ENCODE assay signal across 21 mouse cellular contexts in the genomic region with DNA sequence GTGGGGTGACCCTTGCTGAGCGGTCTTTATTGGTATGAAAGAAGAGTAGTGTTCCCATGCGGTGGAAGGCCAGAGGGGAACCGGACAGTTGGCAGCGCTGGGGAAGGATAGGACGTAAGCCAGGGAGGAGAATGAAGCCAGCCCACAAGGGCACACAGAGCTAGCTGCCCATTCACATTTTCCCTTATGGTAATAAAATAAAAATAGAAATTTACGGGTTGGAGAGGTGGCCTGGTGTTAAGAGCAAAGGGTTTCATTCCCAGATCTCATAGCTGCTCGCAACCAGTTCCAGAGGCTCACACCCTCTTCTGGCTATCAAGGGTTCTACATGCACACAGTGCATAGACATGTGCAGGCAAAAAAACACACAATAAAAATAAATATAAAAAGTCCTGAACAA. TPM values are rescaled to one million over a fixed set of nuclear protein-coding genes. Genes with fewer than 3 reads are reported as not detected.
DNase-seq lines count a peak whose midpoint lies in the region; ATAC-seq and TF ChIP-seq lines count a peak whose summit lies in the region.
"Had no signal": no experiment of that assay in that cellular context is flagged by ENCODE, and none has a peak within 500 bp of the region (broad histone marks: within the 10 kb centered on the region; RNA-seq: fewer than 3 reads in every experiment).

No protein-coding gene starts in this region.

- no peaks in the 10 kb centered on the region for H3K27me3 ChIP-seq in forebrain, postnatal 0 days (ENCODE audit: insufficient read depth, low read length)
- H3K27me3 ChIP-seq in forebrain, embryonic 12.5 days, result no peaks in the 10 kb centered on the region
- no peaks in the 10 kb centered on the region for H3K27me3 ChIP-seq in heart, postnatal 0 days (ENCODE audit: control insufficient read depth, insufficient read depth, low read length)
- no peaks in the 10 kb centered on the region for H3K27me3 ChIP-seq in CH12.LX (replicated peaks)
- H3K27me3 ChIP-seq: lung, embryonic 15.5 days; neural tube, embryonic 12.5 days; Patski had no signal

- intact Hi-C loops in heart, postnatal 25 days (cut with DNase I), result no loop called here

- no peak for DNase-seq in forebrain, postnatal 0 days
- DNase-seq in heart, postnatal 0 days (ENCODE audit: low spot score), result no peak
- DNase-seq in heart, postnatal 25 days (ENCODE audit: low spot score), result no peak
- DNase-seq in CH12.LX (ENCODE audit: extremely low read depth), result no peak
- DNase-seq in cerebellum, adult 9-10 months, result peak; percentile 69
- DNase-seq in lung, postnatal 10 days, result no peak
- DNase-seq in urinary bladder, postnatal 25 days (ENCODE audit: low spot score), result no peak
- DNase-seq: kidney, postnatal 25 days; lung, postnatal 4 days; midbrain, embryonic 14.5 days; right cerebral cortex, postnatal 14 days; thymus, postnatal 36 days had no signal

- no peak overlapping the region for H3K4me2 ChIP-seq in forebrain, postnatal 0 days (ENCODE audit: low read depth)
- no peak overlapping the region for H3K4me2 ChIP-seq in forebrain, embryonic 12.5 days
- no peak overlapping the region for H3K4me2 ChIP-seq in heart, postnatal 0 days (ENCODE audit: low read depth, low read length)
- H3K4me2 ChIP-seq in CH12.LX (ENCODE audit: insufficient read depth, low read depth, poor library complexity, severe bottlenecking), result no peak overlapping the region
- H3K4me2 ChIP-seq: heart, embryonic 13.5 days; lung, embryonic 15.5 days; neural tube, embryonic 12.5 days had no signal

- no peak for TF ChIP-seq POLR2A in CH12.LX (IDR thresholded peaks at IDR 0.05; ENCODE audit: low read depth, low read length)

- 87% methylated on average over 7 of the region's 7 CpGs for WGBS in forebrain, postnatal 0 days
- WGBS in forebrain, embryonic 12.5 days, result 88% methylated on average over 7 of the region's 7 CpGs
- WGBS in heart, postnatal 0 days, result 59% methylated on average over 7 of the region's 7 CpGs

- no peaks in the 10 kb centered on the region for H3K4me1 ChIP-seq in forebrain, postnatal 0 days (ENCODE audit: insufficient read depth)
- H3K4me1 ChIP-seq in forebrain, embryonic 12.5 days, result no peaks in the 10 kb centered on the region
- H3K4me1 ChIP-seq in heart, postnatal 0 days (ENCODE audit: control insufficient read depth, insufficient read depth), result no peaks in the 10 kb centered on the region
- H3K4me1 ChIP-seq in CH12.LX (ENCODE audit: control insufficient read depth in 1 of 2, insufficient read depth in 2 of 2), result peaks cover 4 to 12% of the 10 kb centered on the region in 2 experiments; a peak in 3 of 4 replicates
- H3K4me1 ChIP-seq: lung, embryonic 15.5 days had no signal

- H3K9me3 ChIP-seq in forebrain, postnatal 0 days (ENCODE audit: low read length), result no peaks in the 10 kb centered on the region
- no peaks in the 10 kb centered on the region for H3K9me3 ChIP-seq in forebrain, embryonic 12.5 days
- no peaks in the 10 kb centered on the region for H3K9me3 ChIP-seq in heart, postnatal 0 days (replicated peaks; ENCODE audit: control insufficient read depth, low read length)
- peaks cover 5% of the 10 kb centered on the region for H3K9me3 ChIP-seq in CH12.LX (replicated peaks; ENCODE audit: low read length)
- H3K9me3 ChIP-seq: heart, embryonic 13.5 days; lung, embryonic 15.5 days; neural tube, embryonic 12.5 days had no signal

- no peak overlapping the region for H3K4me3 ChIP-seq in forebrain, postnatal 0 days (ENCODE audit: low read depth, low read length)
- H3K4me3 ChIP-seq in forebrain, embryonic 12.5 days (replicated peaks), result no peak overlapping the region
- H3K4me3 ChIP-seq in heart, postnatal 0 days (ENCODE audit: low read depth, low read length), result no peak overlapping the region
- H3K4me3 ChIP-seq in CH12.LX (replicated peaks in 1 of 3; ENCODE audit: low read depth in 2 of 3, low read length in 2 of 3, poor library complexity in 1 of 3), result no peak overlapping the region
- H3K4me3 ChIP-seq: heart, embryonic 13.5 days; lung, embryonic 15.5 days; neural tube, embryonic 12.5 days had no signal

- TF ChIP-seq CTCF in forebrain, postnatal 0 days (IDR thresholded peaks at IDR 0.05; ENCODE audit: low read depth), result peak; percentile 13; the same call in 1 of the 2 replicates
- TF ChIP-seq CTCF in heart, postnatal 0 days (IDR thresholded peaks at IDR 0.05; ENCODE audit: low read depth), result peak; percentile 24; the same call in 1 of the 2 replicates
- peak in 1 of 2 experiments; percentile 44; a peak in 2 of 4 replicates for TF ChIP-seq CTCF in CH12.LX (conservative IDR thresholded peaks at IDR 0.05 in 1 of 2, IDR thresholded peaks at IDR 0.05 in 1 of 2; ENCODE audit: low read depth in 2 of 2, low read length in 2 of 2)

- H3K36me3 ChIP-seq in forebrain, postnatal 0 days (ENCODE audit: insufficient read depth), result peaks cover 78% of the 10 kb centered on the region
- H3K36me3 ChIP-seq in forebrain, embryonic 12.5 days (replicated peaks), result peaks cover 63% of the 10 kb centered on the region
- no peaks in the 10 kb centered on the region for H3K36me3 ChIP-seq in heart, postnatal 0 days (replicated peaks; ENCODE audit: control insufficient read depth, insufficient read depth, low read length)
- no peaks in the 10 kb centered on the region for H3K36me3 ChIP-seq in CH12.LX (replicated peaks in 1 of 2; ENCODE audit: control insufficient read depth in 1 of 2, insufficient read depth in 1 of 2, low read length in 1 of 2)
- H3K36me3 ChIP-seq: lung, embryonic 15.5 days had no signal

- no peak overlapping the region for H3K9ac ChIP-seq in forebrain, postnatal 0 days
- no peak overlapping the region for H3K9ac ChIP-seq in forebrain, embryonic 12.5 days
- no peak overlapping the region for H3K9ac ChIP-seq in heart, postnatal 0 days (replicated peaks; ENCODE audit: low read depth, low read length)
- H3K9ac ChIP-seq in CH12.LX (ENCODE audit: insufficient read depth, low read depth), result no peak overlapping the region
- H3K9ac ChIP-seq: liver, embryonic 14.5 days; lung, embryonic 15.5 days; neural tube, embryonic 12.5 days had no signal

- peak; percentile 20 for TF ChIP-seq RAD21 in CH12.LX (IDR thresholded peaks at IDR 0.05; ENCODE audit: low read depth, low read length)

- no peaks in the 10 kb centered on the region for H3K79me2 ChIP-seq in CH12.LX (replicated peaks; ENCODE audit: control insufficient read depth, extremely low read depth, insufficient read depth, poor library complexity, severe bottlenecking)

- no peak for ATAC-seq in forebrain, postnatal 0 days
- ATAC-seq in forebrain, embryonic 12.5 days (ENCODE audit: low FRiP score), result no peak
- ATAC-seq in heart, postnatal 0 days (ENCODE audit: insufficient read depth, low read depth), result peak; percentile 54
- ATAC-seq: CD4-positive, CD25-positive, alpha-beta regulatory T cell, adult 4 months; forebrain, embryonic 14.5 days; hindbrain, embryonic 16.5 days; Patski had no signal

- dilution Hi-C loops in CH12.LX (cut with MboI; ENCODE audit: extremely low pct_ligation_motif_present, extremely low pct_unique_long_range_greater_than_20kb, low sequenced_read_pairs), result no loop called here

- no peak overlapping the region for H3K27ac ChIP-seq in forebrain, postnatal 0 days (ENCODE audit: low read depth, low read length)
- no peak overlapping the region for H3K27ac ChIP-seq in forebrain, embryonic 12.5 days
- no peak overlapping the region for H3K27ac ChIP-seq in heart, postnatal 0 days (ENCODE audit: low read depth)
- no peak overlapping the region for H3K27ac ChIP-seq in CH12.LX (ENCODE audit: insufficient read depth, low read depth)
- H3K27ac ChIP-seq: heart, embryonic 13.5 days; liver, embryonic 14.5 days; lung, embryonic 15.5 days; neural tube, embryonic 12.5 days had no signal

- no peak for TF ChIP-seq EP300 in heart, postnatal 0 days (IDR thresholded peaks at IDR 0.05; ENCODE audit: low read depth)
- no peak for TF ChIP-seq EP300 in CH12.LX (IDR thresholded peaks at IDR 0.05; ENCODE audit: low read length)

- in situ Hi-C loops in CH12.LX (cut with MboI; ENCODE audit: low pct_ligation_motif_present, low pct_unique_long_range_greater_than_20kb, low sequenced_read_pairs), result no loop called here

RNA-seq across cellular contexts. Expression of a gene that starts 8.2 kb away (rescaled TPM):
- total RNA-seq in forebrain, postnatal 0 days (2014; rRNA removed), result 37.0 and 50.5 TPM in 2 replicates
- polyA plus RNA-seq in forebrain, postnatal 0 days (2015; fragmentation: Nextera tagmentation; extraction: Ambion mirVana), result 30.4 and 31.1 TPM in 2 replicates
- 23.0 and 23.5 TPM in 2 replicates for polyA plus RNA-seq in forebrain, embryonic 12.5 days (2016; fragmentation: Nextera tagmentation; extraction: Ambion mirVana)
- total RNA-seq in heart, postnatal 0 days (2014; rRNA removed; ENCODE audit: low replicate concordance), result 63.9 and 88.0 TPM in 2 replicates
- polyA plus RNA-seq in heart, postnatal 0 days (2015; fragmentation: Nextera tagmentation; extraction: Ambion mirVana), result 29.1 and 36.6 TPM in 2 replicates
- 10 to 100 TPM; 21.9 to 23.3 TPM for total RNA-seq in heart, postnatal 25 days (2021)
- total RNA-seq in CH12.LX (2012; rRNA removed) (11.2 and 18.4 TPM in 2 replicates), CH12.LX (2014; rRNA removed) (13.0 and 14.9 TPM in 2 replicates)
- polyA plus RNA-seq in CH12.LX (2012; ENCODE audit: insufficient read length, low read depth), result 17.8 and 20.8 TPM in 2 replicates

RNA-seq across cellular contexts. Expression of a gene that starts 24.8 kb away (rescaled TPM):
- 917 and 954 TPM in 2 replicates for total RNA-seq in forebrain, postnatal 0 days (2014; rRNA removed)
- 702 and 718 TPM in 2 replicates for polyA plus RNA-seq in forebrain, postnatal 0 days (2015; fragmentation: Nextera tagmentation; extraction: Ambion mirVana)
- 248 and 258 TPM in 2 replicates for polyA plus RNA-seq in forebrain, embryonic 12.5 days (2016; fragmentation: Nextera tagmentation; extraction: Ambion mirVana)
- 90.9 and 101 TPM in 2 replicates for total RNA-seq in heart, postnatal 0 days (2014; rRNA removed; ENCODE audit: low replicate concordance)
- polyA plus RNA-seq in heart, postnatal 0 days (2015; fragmentation: Nextera tagmentation; extraction: Ambion mirVana), result 60.3 and 60.8 TPM in 2 replicates
- 10 to 100 TPM; 16.5 to 16.8 TPM for total RNA-seq in heart, postnatal 25 days (2021)
- total RNA-seq in CH12.LX (2012; rRNA removed), result 0.34 and 0.81 TPM in 2 replicates
- total RNA-seq in CH12.LX (2014; rRNA removed), result 0.57 and 0.93 TPM in 2 replicates
- 0.79 TPM in 1 of 2 replicates, not detected in the other for polyA plus RNA-seq in CH12.LX (2012; ENCODE audit: insufficient read length, low read depth)

RNA-seq across cellular contexts. Expression of a gene that starts 48.5 kb away (rescaled TPM):
- total RNA-seq in forebrain, postnatal 0 days (2014; rRNA removed), result 14.8 and 19.3 TPM in 2 replicates
- 14.1 and 14.9 TPM in 2 replicates for polyA plus RNA-seq in forebrain, postnatal 0 days (2015; fragmentation: Nextera tagmentation; extraction: Ambion mirVana)
- polyA plus RNA-seq in forebrain, embryonic 12.5 days (2016; fragmentation: Nextera tagmentation; extraction: Ambion mirVana), result 200 and 211 TPM in 2 replicates
- 38.8 and 49.9 TPM in 2 replicates for total RNA-seq in heart, postnatal 0 days (2014; rRNA removed; ENCODE audit: low replicate concordance)
- polyA plus RNA-seq in heart, postnatal 0 days (2015; fragmentation: Nextera tagmentation; extraction: Ambion mirVana), result 25.2 and 25.6 TPM in 2 replicates
- 1 to 10 TPM; 6.1 to 7.4 TPM for total RNA-seq in heart, postnatal 25 days (2021)
- 130 and 153 TPM in 2 replicates for total RNA-seq in CH12.LX (2012; rRNA removed)
- 146 and 148 TPM in 2 replicates for total RNA-seq in CH12.LX (2014; rRNA removed)
- polyA plus RNA-seq in CH12.LX (2012; ENCODE audit: insufficient read length, low read depth), result 148 and 207 TPM in 2 replicates

RNA-seq across cellular contexts. Expression of a gene that starts 52.0 kb away (rescaled TPM):
- total RNA-seq in forebrain, postnatal 0 days (2014; rRNA removed), result 45.0 and 69.2 TPM in 2 replicates
- 35.0 and 41.4 TPM in 2 replicates for polyA plus RNA-seq in forebrain, postnatal 0 days (2015; fragmentation: Nextera tagmentation; extraction: Ambion mirVana)
- polyA plus RNA-seq in forebrain, embryonic 12.5 days (2016; fragmentation: Nextera tagmentation; extraction: Ambion mirVana), result 49.9 and 60.6 TPM in 2 replicates
- total RNA-seq in heart, postnatal 0 days (2014; rRNA removed; ENCODE audit: low replicate concordance), result 45.9 and 131 TPM in 2 replicates
- 39.1 and 46.9 TPM in 2 replicates for polyA plus RNA-seq in heart, postnatal 0 days (2015; fragmentation: Nextera tagmentation; extraction: Ambion mirVana)
- 10 to 100 TPM; 36.4 to 37.2 TPM for total RNA-seq in heart, postnatal 25 days (2021)
- 13.3 and 16.0 TPM in 2 replicates for total RNA-seq in CH12.LX (2012; rRNA removed)
- 9.3 and 12.2 TPM in 2 replicates for total RNA-seq in CH12.LX (2014; rRNA removed)
- 13.5 and 15.6 TPM in 2 replicates for polyA plus RNA-seq in CH12.LX (2012; ENCODE audit: insufficient read length, low read depth)
